Mouse (Mus musculus) E14TG2a.4 (cell line): ENCODE measurements around the gene Tmem192.

Experiments used
- CTCF ChIP-seq: conservative IDR thresholded peaks from 2 replicates; pipeline ENCODE4 v1.5.1; 2014; ENCODE audit warnings: low read length
- NANOG ChIP-seq: IDR thresholded peaks from 2 replicates; pipeline ENCODE4 v1.6.1; 2014; ENCODE audit warnings: borderline replicate concordance, low read length, mixed read lengths
- POU5F1 ChIP-seq: IDR thresholded peaks from 2 replicates; pipeline ENCODE4 v1.6.1; 2014; ENCODE audit warnings: low read length, borderline replicate concordance

- TF ChIP-seq CTCF (no peak), NANOG (no peak), POU5F1 (no peak)
These were observed 1.4 kb upstream of the Tmem192 start for GRCm38 (mm10) chr8:64945606-64946005.
